Mouse (Mus musculus) layer of hippocampus, postnatal 36 days (tissue): ENCODE results near the gene Nudc. TPM values are rescaled to one million over a fixed set of nuclear protein-coding genes. Genes with fewer than 3 reads are reported as not detected.

ENCODE experiments used
- DNase-seq, 2 experiments: peaks; one replicate each; pipeline ENCODE4 v3.0.0; 2022
- microRNA-seq, 2 experiments: library from miRNA; unstranded; fragments of <30 nt; microRNA quantifications; one replicate each; pipeline ENCODE4 v1.2.0; 2021
- total RNA-seq, 2 experiments: library from RNA; stranded (reverse); gene quantifications; 2 replicates each; pipeline ENCODE4 v1.2.3; 2021

Nudc gene
- total RNA-seq, 2 experiments from 2014 or later: 122 to 123 TPM

DNA sequence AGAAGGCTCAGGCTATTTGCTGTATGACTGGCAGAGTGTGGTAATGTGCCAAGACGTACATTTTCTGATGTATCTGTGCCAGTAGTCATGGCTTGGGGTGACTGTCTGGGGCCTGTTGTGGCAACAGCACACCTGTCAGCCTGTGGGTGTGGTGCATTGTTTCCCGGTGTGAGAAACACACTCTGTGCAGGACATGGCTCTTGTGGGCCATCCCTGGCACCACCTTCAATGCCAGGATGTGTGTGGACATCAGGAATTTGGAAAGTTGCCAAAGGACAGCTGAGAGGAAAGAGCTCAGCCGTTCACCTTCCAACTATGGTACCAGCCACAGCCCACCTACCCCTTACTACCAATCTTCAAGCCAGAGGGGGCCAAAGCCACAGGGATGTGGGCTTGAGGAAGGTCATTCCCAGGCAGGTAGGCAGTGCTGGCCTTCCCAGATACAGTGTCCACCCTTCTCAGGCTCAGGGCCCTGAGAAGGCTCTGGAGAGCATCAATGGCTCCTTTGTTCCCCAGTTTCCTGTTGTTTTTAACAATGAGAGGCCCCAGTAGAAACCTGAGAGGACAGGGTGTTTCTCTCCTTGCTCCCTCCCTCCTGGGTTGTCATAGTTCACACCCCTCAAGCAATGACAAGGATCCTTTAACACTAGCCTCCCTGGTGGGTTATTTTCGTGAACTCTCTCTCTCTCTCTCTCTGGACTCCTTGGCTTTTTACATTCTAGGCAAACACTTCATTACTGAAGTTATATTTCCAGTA is 56.1 kb downstream of the Nudc start:
- no peak for DNase-seq

DNA sequence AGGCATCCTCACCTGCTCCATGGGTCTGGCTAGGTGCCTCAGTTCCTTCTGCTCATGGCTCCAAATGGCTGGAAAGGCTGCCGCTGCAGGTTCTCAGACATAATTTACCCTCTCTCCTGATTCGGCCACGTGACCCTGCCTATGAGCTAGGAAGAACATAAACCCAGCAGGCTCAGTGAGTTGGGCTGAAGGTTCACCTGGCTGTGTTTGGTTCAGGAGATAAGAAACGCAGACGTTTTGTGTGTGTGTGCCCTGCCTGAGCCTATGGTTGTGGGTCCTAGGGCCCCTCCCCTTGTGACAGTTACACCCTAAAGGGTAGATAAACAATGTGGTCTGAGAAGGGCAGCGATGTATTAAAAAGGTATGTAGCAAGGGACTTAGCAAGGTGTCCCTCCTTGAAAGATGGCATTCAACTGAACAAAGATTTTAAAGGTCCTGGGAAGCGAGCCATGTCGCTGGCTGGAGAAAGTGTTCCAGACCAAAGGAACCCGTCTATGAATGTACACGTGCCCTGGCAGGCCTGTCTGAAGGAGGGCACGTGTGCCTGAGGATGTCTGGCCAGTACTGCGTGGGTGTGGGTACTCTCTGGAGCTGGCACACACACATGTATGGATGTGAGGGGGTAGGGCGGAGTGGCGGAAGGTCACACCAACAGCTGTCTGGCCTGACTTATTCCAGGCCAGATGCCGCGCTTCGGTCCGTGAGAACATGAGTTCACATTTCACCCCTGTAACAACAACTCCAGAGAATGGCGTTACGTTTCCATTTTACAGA is 57.0 kb downstream of the Nudc start:
- DNase-seq: no peak

DNA sequence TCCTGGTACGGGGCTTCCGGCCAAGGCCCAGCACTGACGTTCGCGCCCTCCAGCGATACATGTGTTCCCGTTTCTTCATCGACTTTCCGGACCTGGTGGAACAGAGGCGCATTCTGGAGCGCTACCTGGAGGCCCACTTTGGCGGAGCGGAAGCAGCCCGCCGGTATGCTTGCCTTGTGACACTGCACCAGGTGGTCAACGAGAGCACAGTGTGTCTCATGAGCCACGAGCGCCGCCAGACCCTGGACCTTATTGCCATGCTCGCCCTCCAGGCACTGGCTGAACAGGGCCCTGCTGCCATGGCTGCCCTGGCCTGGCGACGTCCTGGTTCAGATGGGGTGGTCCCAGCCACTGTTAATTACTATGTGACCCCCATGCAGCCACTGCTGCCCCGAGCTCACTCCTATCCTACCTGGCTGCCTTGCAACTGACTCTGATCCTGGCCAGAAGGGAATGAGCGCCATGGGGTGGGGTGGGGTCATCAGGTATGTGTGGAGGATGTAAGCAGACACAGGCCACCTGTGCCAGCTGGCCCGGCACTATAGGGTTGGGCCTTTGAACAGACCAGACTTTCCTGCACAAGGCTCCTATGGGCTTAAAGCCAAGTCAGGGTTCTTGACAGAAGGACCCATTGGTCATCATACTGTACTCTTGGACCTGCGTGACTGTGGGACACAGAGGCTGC is 59.0 kb downstream of the Nudc start:
- no peak for DNase-seq

DNA sequence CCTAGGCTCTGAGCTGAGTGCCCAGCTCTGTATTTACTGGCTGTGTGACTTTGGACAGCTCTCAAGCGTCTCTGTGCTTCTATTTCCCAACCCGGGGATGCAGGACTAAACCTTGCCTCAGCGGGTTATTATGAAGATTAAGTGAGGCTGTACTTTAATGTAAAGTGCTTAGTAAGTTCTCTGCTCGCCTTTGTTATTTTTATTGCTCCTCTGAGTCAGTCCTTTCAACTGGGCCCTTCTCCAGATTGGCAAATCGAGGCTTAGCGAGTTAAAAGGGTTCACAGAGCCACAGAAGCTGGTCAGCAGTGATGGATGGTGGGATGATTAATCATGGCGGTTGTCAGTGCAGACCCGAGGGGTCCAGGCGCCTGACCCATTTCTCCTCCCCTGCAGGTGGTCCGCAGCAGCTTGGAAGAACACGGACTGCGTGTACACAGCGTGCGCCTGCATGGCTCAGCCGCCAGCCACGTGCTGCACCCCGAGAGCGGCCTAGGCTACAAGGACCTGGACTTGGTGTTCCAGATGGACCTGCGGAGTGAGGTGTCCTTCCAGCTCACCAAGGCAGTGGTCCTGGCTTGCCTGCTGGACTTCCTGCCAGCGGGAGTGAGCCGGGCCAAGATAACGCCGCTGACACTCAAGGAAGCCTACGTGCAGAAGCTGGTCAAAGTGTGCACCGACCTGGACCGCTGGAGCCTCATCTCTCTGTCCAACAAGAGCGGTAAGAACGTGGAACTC is 59.9 kb downstream of the Nudc start:
- DNase-seq: no peak

DNA sequence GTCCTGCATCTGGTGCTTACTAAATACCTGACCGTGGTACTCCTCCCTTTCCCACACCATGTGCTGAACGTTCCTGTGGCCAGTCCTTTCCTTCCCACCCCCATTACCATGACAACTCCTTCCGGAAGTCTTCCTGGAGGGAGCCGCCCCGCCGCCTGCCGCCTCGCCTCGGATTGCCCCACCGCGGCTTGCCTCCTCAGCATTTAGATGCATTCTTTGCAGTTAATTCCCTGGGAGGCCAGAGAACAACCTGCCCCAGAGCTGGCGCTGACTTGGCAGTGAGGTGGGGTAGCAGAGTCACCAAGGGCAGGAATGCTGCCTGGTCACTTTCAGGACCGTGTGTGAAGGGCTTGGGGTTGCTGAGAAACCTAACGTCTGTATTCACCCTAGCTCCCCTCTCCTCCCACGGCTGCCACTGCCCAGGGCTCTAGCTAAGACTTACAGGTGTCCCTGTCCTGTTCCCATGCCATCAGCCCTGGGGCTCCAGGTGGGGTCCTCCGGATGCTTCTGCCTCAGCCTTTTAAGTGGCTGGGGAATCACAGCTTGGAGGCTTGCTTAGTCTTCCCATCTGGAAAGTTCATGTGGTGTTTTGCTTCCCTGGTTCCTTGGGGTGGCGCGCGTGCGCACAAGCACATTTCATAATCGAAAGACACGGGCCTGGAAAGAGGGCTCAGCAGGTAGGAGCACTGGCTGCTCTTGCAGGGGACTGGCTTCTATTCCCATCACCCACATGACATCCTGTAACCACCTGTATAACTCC is 61.4 kb downstream of the Nudc start:
- DNase-seq: no peak

Small RNA genes within 50 kb of the gene (microRNA-seq; reads per million reads assigned to microRNA genes)
- gene Gm23158: 0 reads per million in 2 experiments

Other genes with a start within 250 kb of the Nudc start
- 10 to 100 TPM; 78.5 to 78.9 TPM for gene Wdtc1, start 192.5 kb downstream of the Nudc start, total RNA-seq
- gene Slc9a1, start 176.3 kb downstream of the Nudc start, total RNA-seq: 10 to 100 TPM; 60.1 to 63.9 TPM
- not detected for gene Tent5b, start 65.9 kb downstream of the Nudc start, total RNA-seq
- 100 to 1,000 TPM; 168 to 190 TPM for gene Trnp1, start 47.4 kb downstream of the Nudc start, total RNA-seq
- gene Kdf1, start 27.0 kb downstream of the Nudc start, total RNA-seq: under 1 TPM; 0.20 to 0.35 TPM
- gene Nr0b2, start 7.4 kb upstream of the Nudc start, total RNA-seq: not detected
- 1 to 10 TPM; 7.0 to 7.2 TPM for gene Gpatch3, start 28.7 kb upstream of the Nudc start, total RNA-seq
- gene Gpn2, start 38.4 kb upstream of the Nudc start, total RNA-seq: 10 to 100 TPM; 10.1 to 10.3 TPM
- 1 to 10 TPM; 1.5 to 1.9 TPM for gene Sfn, start 56.2 kb upstream of the Nudc start, total RNA-seq
- 10 to 100 TPM; 30.1 to 32.8 TPM for gene Zdhhc18, start 104.2 kb upstream of the Nudc start, total RNA-seq
- gene Pigv, start 126.7 kb upstream of the Nudc start, total RNA-seq: 1 to 10 TPM; 8.3 to 9.1 TPM
- 10 to 100 TPM; 75.1 to 87.6 TPM for gene Arid1a, start 210.8 kb upstream of the Nudc start, total RNA-seq